Mouse (Mus musculus): ENCODE measurements around the gene Wap.
A peak's percentile ranks its signal among the peaks of the same experiment; 100 is the strongest.
"Not testable (repeated sequence)": the region's sequence is repeated elsewhere in the genome, so short reads cannot be mapped to it uniquely, and the experiment has no call there.

The Wap gene

GRCm38 (mm10) chr11:6638537-6638936 is at the start of gene Wap:
TSS of gene Wap (minus strand) at chr11:6638637.
- DNase-seq (ENCODE audit: low spot score) = no peak

GRCm38 (mm10) chr11:6684741-6685140 is 46.3 kb upstream of the Wap start:
- DNase-seq (ENCODE audit: low spot score) = no peak

GRCm38 (mm10) chr11:6680397-6680818 is 42.0 kb upstream of the Wap start:
- peak; percentile 42 for DNase-seq (ENCODE audit: low spot score)

GRCm38 (mm10) chr11:6679694-6680396 is 41.4 kb upstream of the Wap start:
- peak; percentile 18 for DNase-seq (ENCODE audit: low spot score)

- DNase-seq (ENCODE audit: low spot score) = no peak
Observed at GRCm38 (mm10) chr11:6677530-6677929, 39.1 kb upstream of the Wap start.

- DNase-seq (ENCODE audit: low spot score) = no peak
Observed at GRCm38 (mm10) chr11:6676641-6677040, 38.2 kb upstream of the Wap start.

- no peak for DNase-seq (ENCODE audit: low spot score)
Observed at GRCm38 (mm10) chr11:6675402-6675801, 37.0 kb upstream of the Wap start.

- DNase-seq (ENCODE audit: low spot score) = no peak
Observed at GRCm38 (mm10) chr11:6674701-6675100, 36.3 kb upstream of the Wap start.

- no peak for DNase-seq (ENCODE audit: low spot score)
Observed at GRCm38 (mm10) chr11:6670826-6671225, 32.4 kb upstream of the Wap start.

GRCm38 (mm10) chr11:6670044-6670443 is 31.6 kb upstream of the Wap start:
- DNase-seq (ENCODE audit: low spot score) = no peak

- no peak for DNase-seq (ENCODE audit: low spot score)
Observed at GRCm38 (mm10) chr11:6669041-6669440, 30.6 kb upstream of the Wap start.

GRCm38 (mm10) chr11:6666634-6667033 is 28.2 kb upstream of the Wap start:
- DNase-seq (ENCODE audit: low spot score) = no peak

- DNase-seq (ENCODE audit: low spot score) = no peak
Observed at GRCm38 (mm10) chr11:6661206-6661605, 22.8 kb upstream of the Wap start.

GRCm38 (mm10) chr11:6658271-6658670 is 19.8 kb upstream of the Wap start, which contains the start of gene Ramp3:
TSS of gene Ramp3 (plus strand) at chr11:6658521.
- no peak for DNase-seq (ENCODE audit: low spot score)

- DNase-seq (ENCODE audit: low spot score) = peak; percentile 88
Observed at GRCm38 (mm10) chr11:6654903-6655302, 16.5 kb upstream of the Wap start.

- not testable (repeated sequence) for DNase-seq (ENCODE audit: low spot score)
Observed at GRCm38 (mm10) chr11:6652978-6653377, 14.5 kb upstream of the Wap start.

GRCm38 (mm10) chr11:6650519-6650918 is 12.1 kb upstream of the Wap start:
- no peak for DNase-seq (ENCODE audit: low spot score)

- DNase-seq (ENCODE audit: low spot score) = no peak
Observed at GRCm38 (mm10) chr11:6647831-6648724, 9.6 kb upstream of the Wap start.

- DNase-seq (ENCODE audit: low spot score) = no peak
Observed at GRCm38 (mm10) chr11:6644566-6644965, 6.1 kb upstream of the Wap start.

- no peak for DNase-seq (ENCODE audit: low spot score)
Observed at GRCm38 (mm10) chr11:6639072-6639471, 635 bp upstream of the Wap start.

- no peak for DNase-seq (ENCODE audit: low spot score)
Observed at GRCm38 (mm10) chr11:6636150-6636549, 2.3 kb downstream of the Wap start.

- DNase-seq (ENCODE audit: low spot score) = no peak
Observed at GRCm38 (mm10) chr11:6629655-6630054, 8.8 kb downstream of the Wap start.

GRCm38 (mm10) chr11:6628568-6628967 is 9.9 kb downstream of the Wap start:
- peak; percentile 81 for DNase-seq (ENCODE audit: low spot score)

All from MN1 (cell line).